Mouse (Mus musculus) CD4-positive naive resting alpha-beta T cell, adult 76 days (primary cell): ENCODE measurements around the gene Lsm8. TPM values are rescaled to one million over a fixed set of nuclear protein-coding genes. Genes with fewer than 3 reads are reported as not detected.

Source experiments
- total RNA-seq: library from RNA; stranded (reverse); gene quantifications from one replicate; pipeline ENCODE4 v1.2.4, GENCODE M21; 2023

Gene Lsm8
- total RNA-seq = 79.2 TPM

GRCm38 (mm10) chr6:18848051-18848701, at the start of gene Lsm8:
Gene Lsm8, plus strand, starts transcription at chr6:18848579.

GRCm38 (mm10) chr6:18866018-18866417, 17.6 kb downstream of the Lsm8 start, which contains the start of gene Ankrd7:
Gene Ankrd7, plus strand, starts transcription at chr6:18866318.

Other genes with a start within 250 kb of the Lsm8 start
- gene Ankrd7, start 17.7 kb downstream of the Lsm8 start, total RNA-seq = not detected